Mouse (Mus musculus): ENCODE results near the gene Ablim1. TPM values are rescaled to one million over a fixed set of nuclear protein-coding genes. Genes with fewer than 3 reads are reported as not detected.

Gene Ablim1
- polyA plus RNA-seq, 1 experiment from 2014 or later: 39.3 TPM

- Histone ChIP-seq H3K9me3 (ENCODE audit: low read length) (no peaks in the 10 kb centered on the region), H3K27me3 (ENCODE audit: insufficient read depth, low read length) (no peaks in the 10 kb centered on the region), H3K4me2 (replicated peaks; ENCODE audit: low read depth, low read length) (peak overlapping the region; percentile 37), H3K27ac (ENCODE audit: low read length) (peak overlapping the region; percentile 65), H3K9ac (replicated peaks; ENCODE audit: low read length) (peak overlapping the region; percentile 55), H3K4me3 (ENCODE audit: low read length) (peak overlapping the region; percentile 10; the same call in 1 of the 2 replicates), H3K36me3 (ENCODE audit: insufficient read depth, low read length) (no peaks in the 10 kb centered on the region), H3K4me1 (ENCODE audit: insufficient read depth, low read length) (peaks cover 28% of the 10 kb centered on the region)
- peak; percentile 29; the same call in 1 of the 2 replicates for ATAC-seq (ENCODE audit: low FRiP score, low TSS enrichment)
- 42% methylated on average over 20 of the region's 20 CpGs for WGBS
Measured at GRCm38 (mm10) chr19:57134654-57135348, 179.9 kb downstream of the Ablim1 start.

DNA sequence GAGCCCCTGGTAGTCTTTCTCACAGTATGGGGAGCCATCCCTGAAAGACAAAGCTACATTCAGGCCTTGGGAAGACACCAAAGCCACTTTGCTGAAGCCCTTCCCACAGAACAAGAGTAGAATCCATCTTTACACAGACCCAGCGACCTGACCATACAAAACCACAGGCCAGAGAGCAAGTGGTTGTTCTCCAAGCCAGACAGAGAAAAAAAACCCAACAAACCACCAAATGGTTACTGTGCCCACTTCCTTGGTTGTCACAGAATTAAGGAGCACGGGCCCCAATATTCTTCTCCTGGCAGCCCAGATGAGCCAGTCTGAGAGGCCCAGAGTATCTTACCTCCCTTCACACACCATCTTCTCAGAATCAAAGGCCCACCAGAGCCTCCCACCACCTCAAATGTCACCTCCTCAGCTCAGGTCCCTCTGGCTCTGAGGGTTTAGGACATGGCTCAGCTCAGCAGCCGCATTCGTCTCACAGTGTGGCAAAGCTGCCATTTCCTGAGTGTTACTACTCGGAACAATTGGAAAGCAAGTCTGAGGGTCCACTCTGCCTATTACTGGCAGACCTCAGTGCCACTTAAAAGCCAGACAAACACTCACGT lies 181.7 kb downstream of the Ablim1 start:
- H3K27me3 ChIP-seq (ENCODE audit: insufficient read depth, low read length): no peaks in the 10 kb centered on the region
- H3K36me3 ChIP-seq (ENCODE audit: insufficient read depth, low read length): no peaks in the 10 kb centered on the region
- no peak overlapping the region for H3K4me2 ChIP-seq (replicated peaks; ENCODE audit: low read depth, low read length)
- 0 out of 2 replicates have a peak overlapping the region, but pooled peaks have one; percentile 2 for H3K9ac ChIP-seq (replicated peaks; ENCODE audit: low read length)
- no peak overlapping the region for H3K4me3 ChIP-seq (ENCODE audit: low read length)
- 79% methylated on average over 6 of the region's 6 CpGs for WGBS
- H3K9me3 ChIP-seq (ENCODE audit: low read length): no peaks in the 10 kb centered on the region
- ATAC-seq (ENCODE audit: low FRiP score, low TSS enrichment): no peak
- peak overlapping the region; percentile 31; the same call in 1 of the 2 replicates for H3K27ac ChIP-seq (ENCODE audit: low read length)
- peaks cover 28% of the 10 kb centered on the region for H3K4me1 ChIP-seq (ENCODE audit: insufficient read depth, low read length)

DNA sequence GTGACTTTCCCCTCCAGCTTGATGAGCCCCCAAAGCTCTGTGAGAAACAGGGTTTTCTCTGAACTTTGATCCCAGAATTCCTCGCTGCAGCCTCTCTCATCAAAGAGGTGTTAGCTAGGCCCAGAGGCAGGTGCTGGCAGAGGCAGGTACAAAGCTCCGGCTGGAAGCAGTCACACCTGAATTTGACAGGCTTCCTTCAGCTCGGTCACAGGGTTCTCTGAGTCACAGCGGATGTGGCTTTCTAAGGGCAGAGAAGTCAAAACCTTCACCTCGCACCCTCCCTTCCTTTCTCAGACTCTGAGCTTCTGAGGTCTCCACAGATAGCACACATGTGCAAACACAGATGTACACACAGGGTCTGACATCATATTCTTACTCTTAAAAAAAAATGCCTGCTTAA lies 182.4 kb downstream of the Ablim1 start:
- peaks cover 28% of the 10 kb centered on the region for H3K4me1 ChIP-seq (ENCODE audit: insufficient read depth, low read length)
- 0 out of 2 replicates have a peak overlapping the region, but pooled peaks have one; percentile 31 for H3K27ac ChIP-seq (ENCODE audit: low read length)
- 0 out of 2 replicates have a peak overlapping the region, but pooled peaks have one; percentile 2 for H3K9ac ChIP-seq (replicated peaks; ENCODE audit: low read length)
- no peaks in the 10 kb centered on the region for H3K9me3 ChIP-seq (ENCODE audit: low read length)
- WGBS: 71% methylated on average over 5 of the region's 5 CpGs
- H3K27me3 ChIP-seq (ENCODE audit: insufficient read depth, low read length): no peaks in the 10 kb centered on the region
- H3K36me3 ChIP-seq (ENCODE audit: insufficient read depth, low read length): no peaks in the 10 kb centered on the region
- H3K4me2 ChIP-seq (replicated peaks; ENCODE audit: low read depth, low read length): no peak overlapping the region
- no peak overlapping the region for H3K4me3 ChIP-seq (ENCODE audit: low read length)
- ATAC-seq (ENCODE audit: low FRiP score, low TSS enrichment): no peak

GRCm38 (mm10) chr19:57131366-57131765 lies 183.4 kb downstream of the Ablim1 start:
- Histone ChIP-seq H3K4me1 (ENCODE audit: insufficient read depth, low read length) (peaks cover 28% of the 10 kb centered on the region), H3K36me3 (ENCODE audit: insufficient read depth, low read length) (0 out of 2 replicates have a peak, but pooled peaks cover 3% of the 10 kb centered on the region), H3K27ac (ENCODE audit: low read length) (no peak overlapping the region), H3K4me2 (replicated peaks; ENCODE audit: low read depth, low read length) (no peak overlapping the region), H3K4me3 (ENCODE audit: low read length) (no peak overlapping the region), H3K9ac (replicated peaks; ENCODE audit: low read length) (no peak overlapping the region), H3K27me3 (ENCODE audit: insufficient read depth, low read length) (no peaks in the 10 kb centered on the region), H3K9me3 (ENCODE audit: low read length) (no peaks in the 10 kb centered on the region)
- ATAC-seq (ENCODE audit: low FRiP score, low TSS enrichment): no peak
- 54% methylated on average over 4 of the region's 4 CpGs for WGBS

- Histone ChIP-seq H3K9me3 (ENCODE audit: low read length) (no peaks in the 10 kb centered on the region), H3K27me3 (ENCODE audit: insufficient read depth, low read length) (no peaks in the 10 kb centered on the region), H3K4me3 (ENCODE audit: low read length) (no peak overlapping the region), H3K27ac (ENCODE audit: low read length) (no peak overlapping the region), H3K4me2 (replicated peaks; ENCODE audit: low read depth, low read length) (no peak overlapping the region), H3K9ac (replicated peaks; ENCODE audit: low read length) (no peak overlapping the region), H3K36me3 (ENCODE audit: insufficient read depth, low read length) (0 out of 2 replicates have a peak, but pooled peaks cover 3% of the 10 kb centered on the region), H3K4me1 (ENCODE audit: insufficient read depth, low read length) (peaks cover 28% of the 10 kb centered on the region)
- WGBS: 80% methylated on average over 4 of the region's 4 CpGs
- no peak for ATAC-seq (ENCODE audit: low FRiP score, low TSS enrichment)
Measured at GRCm38 (mm10) chr19:57130591-57130990, 184.1 kb downstream of the Ablim1 start.

- H3K4me2 ChIP-seq (replicated peaks; ENCODE audit: low read depth, low read length): no peak overlapping the region
- 0 out of 2 replicates have a peak, but pooled peaks cover 3% of the 10 kb centered on the region for H3K36me3 ChIP-seq (ENCODE audit: insufficient read depth, low read length)
- WGBS: 86% methylated on average over 9 of the region's 9 CpGs
- H3K27ac ChIP-seq (ENCODE audit: low read length): no peak overlapping the region
- ATAC-seq (ENCODE audit: low FRiP score, low TSS enrichment): no peak
- H3K4me1 ChIP-seq (ENCODE audit: insufficient read depth, low read length): peaks cover 24% of the 10 kb centered on the region
- H3K4me3 ChIP-seq (ENCODE audit: low read length): no peak overlapping the region
- no peak overlapping the region for H3K9ac ChIP-seq (replicated peaks; ENCODE audit: low read length)
- no peaks in the 10 kb centered on the region for H3K9me3 ChIP-seq (ENCODE audit: low read length)
- H3K27me3 ChIP-seq (ENCODE audit: insufficient read depth, low read length): no peaks in the 10 kb centered on the region
Measured at GRCm38 (mm10) chr19:57129729-57130128, 185.0 kb downstream of the Ablim1 start.

DNA sequence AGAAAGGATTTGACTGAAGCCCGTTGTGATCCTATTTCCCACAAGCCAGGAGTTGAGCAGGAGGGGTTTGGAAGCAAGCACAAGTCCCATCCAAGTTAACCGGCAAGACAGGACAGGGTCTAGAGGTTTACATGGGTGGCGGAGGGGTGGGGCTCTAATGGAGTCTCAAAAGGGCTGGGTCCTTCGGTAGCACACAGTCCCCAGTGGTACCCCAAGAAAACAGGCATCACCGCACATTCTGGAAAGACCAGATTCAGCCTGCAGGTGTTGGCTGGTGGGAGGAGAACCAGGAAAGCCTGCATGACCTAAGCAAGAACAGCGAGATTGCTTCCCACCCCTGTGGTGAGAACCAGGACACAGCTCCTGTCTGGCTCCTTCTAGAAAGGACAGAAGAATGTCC lies 186.7 kb downstream of the Ablim1 start:
- no peaks in the 10 kb centered on the region for H3K27me3 ChIP-seq (ENCODE audit: insufficient read depth, low read length)
- 0 out of 2 replicates have a peak, but pooled peaks cover 3% of the 10 kb centered on the region for H3K36me3 ChIP-seq (ENCODE audit: insufficient read depth, low read length)
- H3K4me3 ChIP-seq (ENCODE audit: low read length): no peak overlapping the region
- H3K9ac ChIP-seq (replicated peaks; ENCODE audit: low read length): no peak overlapping the region
- H3K4me1 ChIP-seq (ENCODE audit: insufficient read depth, low read length): peaks cover 24% of the 10 kb centered on the region
- H3K4me2 ChIP-seq (replicated peaks; ENCODE audit: low read depth, low read length): no peak overlapping the region
- H3K27ac ChIP-seq (ENCODE audit: low read length): no peak overlapping the region
- no peaks in the 10 kb centered on the region for H3K9me3 ChIP-seq (ENCODE audit: low read length)
- 79% methylated on average over 6 of the region's 6 CpGs for WGBS
- no peak for ATAC-seq (ENCODE audit: low FRiP score, low TSS enrichment)

GRCm38 (mm10) chr19:57127523-57127922 lies 187.2 kb downstream of the Ablim1 start:
- 0 out of 2 replicates have a peak, but pooled peaks cover 3% of the 10 kb centered on the region for H3K36me3 ChIP-seq (ENCODE audit: insufficient read depth, low read length)
- H3K9ac ChIP-seq (replicated peaks; ENCODE audit: low read length): no peak overlapping the region
- H3K4me3 ChIP-seq (ENCODE audit: low read length): no peak overlapping the region
- 89% methylated on average over 5 of the region's 5 CpGs for WGBS
- no peak overlapping the region for H3K4me2 ChIP-seq (replicated peaks; ENCODE audit: low read depth, low read length)
- peaks cover 21% of the 10 kb centered on the region for H3K4me1 ChIP-seq (ENCODE audit: insufficient read depth, low read length)
- ATAC-seq (ENCODE audit: low FRiP score, low TSS enrichment): no peak
- H3K27ac ChIP-seq (ENCODE audit: low read length): no peak overlapping the region
- no peaks in the 10 kb centered on the region for H3K27me3 ChIP-seq (ENCODE audit: insufficient read depth, low read length)
- no peaks in the 10 kb centered on the region for H3K9me3 ChIP-seq (ENCODE audit: low read length)

DNA sequence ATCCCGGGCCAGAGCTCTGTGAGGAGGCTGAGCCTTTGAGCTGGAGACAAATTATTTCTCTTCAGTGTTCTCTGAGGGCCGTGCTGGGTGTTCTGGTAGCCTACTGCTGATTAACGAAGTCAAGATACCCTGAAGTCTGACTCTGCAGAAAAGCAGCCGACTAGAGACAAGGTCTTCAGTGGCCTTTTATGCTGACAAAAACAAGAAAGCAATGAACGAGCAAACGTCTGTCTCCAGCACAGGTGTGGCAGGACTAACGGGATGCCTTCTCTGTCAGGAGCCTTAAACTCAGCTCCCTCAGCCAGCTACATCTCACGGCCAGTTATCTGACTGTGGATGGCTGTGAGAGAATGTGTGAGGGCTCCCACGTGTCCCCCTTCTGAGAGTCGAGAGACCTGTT lies 187.8 kb downstream of the Ablim1 start:
- H3K4me2 ChIP-seq (replicated peaks; ENCODE audit: low read depth, low read length): no peak overlapping the region
- peaks cover 18% of the 10 kb centered on the region for H3K4me1 ChIP-seq (ENCODE audit: insufficient read depth, low read length)
- ATAC-seq (ENCODE audit: low FRiP score, low TSS enrichment): no peak
- no peaks in the 10 kb centered on the region for H3K9me3 ChIP-seq (ENCODE audit: low read length)
- H3K27me3 ChIP-seq (ENCODE audit: insufficient read depth, low read length): no peaks in the 10 kb centered on the region
- H3K4me3 ChIP-seq (ENCODE audit: low read length): no peak overlapping the region
- 71% methylated on average over 10 of the region's 10 CpGs for WGBS
- no peak overlapping the region for H3K9ac ChIP-seq (replicated peaks; ENCODE audit: low read length)
- H3K36me3 ChIP-seq (ENCODE audit: insufficient read depth, low read length): 0 out of 2 replicates have a peak, but pooled peaks cover 3% of the 10 kb centered on the region
- no peak overlapping the region for H3K27ac ChIP-seq (ENCODE audit: low read length)

- Histone ChIP-seq H3K9me3 (ENCODE audit: low read length) (no peaks in the 10 kb centered on the region), H3K4me2 (replicated peaks; ENCODE audit: low read depth, low read length) (no peak overlapping the region), H3K36me3 (ENCODE audit: insufficient read depth, low read length) (0 out of 2 replicates have a peak, but pooled peaks cover 3% of the 10 kb centered on the region), H3K27me3 (ENCODE audit: insufficient read depth, low read length) (no peaks in the 10 kb centered on the region), H3K9ac (replicated peaks; ENCODE audit: low read length) (no peak overlapping the region), H3K27ac (ENCODE audit: low read length) (peak overlapping the region; percentile 24; the same call in 1 of the 2 replicates), H3K4me3 (ENCODE audit: low read length) (no peak overlapping the region), H3K4me1 (ENCODE audit: insufficient read depth, low read length) (peaks cover 16% of the 10 kb centered on the region)
- no peak for ATAC-seq (ENCODE audit: low FRiP score, low TSS enrichment)
- 52% methylated on average over 4 of the region's 4 CpGs for WGBS
Measured at GRCm38 (mm10) chr19:57124906-57125305, 189.8 kb downstream of the Ablim1 start.
